Mouse (Mus musculus) neural tube, embryonic 14.5 days (tissue): ENCODE results near the gene Gpr137. TPM values are rescaled to one million over a fixed set of nuclear protein-coding genes. Genes with fewer than 3 reads are reported as not detected.

Experiments
- ATAC-seq: fragments of 200-750 bp; cut with Nextera tagmentation; 2 replicates; pipeline ENCODE4 v1.8.0; 2017; ENCODE audit warnings: low read depth, mild to moderate bottlenecking, moderate TSS enrichment, moderate library complexity
- H3K27ac ChIP-seq: fragments of 300-500 bp; sonication (generic); 2 replicates; pipeline ENCODE4 v1.5.1; 2014; ENCODE audit warnings: low read depth, mild to moderate bottlenecking, control low read depth, low read length, moderate library complexity, mixed read lengths
- H3K27me3 ChIP-seq: fragments of 300-500 bp; sonication (generic); 2 replicates; pipeline ENCODE4 v1.6.1; 2014; ENCODE audit warnings: low read length; ENCODE audit not compliant: control insufficient read depth, insufficient read depth
- H3K36me3 ChIP-seq: fragments of 300-500 bp; sonication (generic); 2 replicates; pipeline ENCODE4 v1.6.1; 2014; ENCODE audit warnings: low read length, mixed read lengths; ENCODE audit not compliant: control insufficient read depth, insufficient read depth
- H3K4me1 ChIP-seq: fragments of 300-500 bp; sonication (generic); 2 replicates; pipeline ENCODE4 v1.6.1; 2014; ENCODE audit warnings: low read length; ENCODE audit not compliant: control insufficient read depth, insufficient read depth
- H3K4me2 ChIP-seq: fragments of 300-500 bp; sonication (generic); 2 replicates; pipeline ENCODE4 v1.6.1; 2014; ENCODE audit warnings: mild to moderate bottlenecking, low read depth, low read length, control low read depth
- H3K4me3 ChIP-seq: fragments of 300-500 bp; sonication (generic); 2 replicates; pipeline ENCODE4 v1.5.1; 2014; ENCODE audit warnings: low read depth, low read length, control low read depth, mixed read lengths
- H3K9ac ChIP-seq: fragments of 300-500 bp; sonication (generic); replicated peaks from 2 replicates; pipeline ENCODE4 v1.6.1; 2014; ENCODE audit warnings: low read depth, mild to moderate bottlenecking, control low read depth, low read length, mixed read lengths
- H3K9me3 ChIP-seq: fragments of 300-500 bp; sonication (generic); 2 replicates; pipeline ENCODE4 v1.6.1; 2016; ENCODE audit warnings: low read length; ENCODE audit not compliant: control insufficient read depth
- WGBS: fragments of 180-500 bp; shearing (Covaris S2); extraction: QIAGEN DNeasy Blood & Tissue Kit; methylation state at CpG from one replicate; pipeline ENCODE4 v1.1.7; 2014; 5-methylcytosine and 5-hydroxymethylcytosine counted together
- polyA plus RNA-seq: library from polyadenylated mRNA; unstranded; fragments of >200 nt; fragmentation: Nextera tagmentation; extraction: Ambion mirVana; gene quantifications from 2 replicates; pipeline ENCODE4 v1.2.1, GENCODE M21; 2014

Gpr137 gene
- polyA plus RNA-seq, 1 experiment from 2014 or later, result 59.6 TPM

DNA sequence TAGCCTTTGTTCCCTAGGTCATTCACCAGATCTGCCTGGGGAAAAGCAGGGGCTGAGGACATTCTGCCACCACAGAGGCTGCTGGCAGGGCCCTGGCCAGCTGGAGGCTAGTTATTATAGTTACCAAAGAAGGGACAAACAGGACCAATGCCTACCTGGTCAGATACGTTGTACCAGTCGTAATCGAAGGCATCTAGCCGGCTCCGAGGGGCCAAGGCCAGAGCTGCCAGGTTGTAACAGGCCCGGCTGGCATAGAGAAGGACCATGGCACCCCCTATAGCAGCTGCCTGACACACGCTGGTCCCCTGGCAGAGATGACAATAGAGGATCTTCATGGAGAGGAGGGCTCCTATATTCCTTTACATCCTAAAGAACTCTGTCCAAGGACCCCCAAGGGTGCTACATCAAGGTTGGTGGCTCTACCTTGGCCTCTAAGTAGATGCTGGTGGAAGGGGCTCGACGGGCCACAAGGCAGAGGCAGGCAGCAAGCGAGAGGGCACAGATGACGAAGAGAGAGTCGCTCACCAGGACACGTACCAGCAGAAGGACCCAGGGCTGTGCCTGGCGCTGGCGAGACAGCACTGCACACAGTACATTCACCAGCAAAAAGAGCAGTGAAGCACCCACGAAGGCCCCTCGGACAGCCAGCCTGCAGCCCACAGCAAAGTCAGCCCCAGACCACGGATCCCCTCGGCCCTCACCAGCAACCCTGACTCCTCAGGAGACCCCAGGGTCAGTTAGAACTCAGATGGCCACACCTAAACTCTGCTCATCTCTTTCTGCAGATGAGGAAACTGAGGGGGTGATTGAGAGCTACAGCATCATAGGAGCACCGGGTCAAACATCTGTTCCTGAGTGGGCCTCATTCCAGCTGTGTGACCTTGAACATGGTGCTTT lies 2.9 kb downstream of the Gpr137 start:
- Histone ChIP-seq H3K4me2 (peak overlapping the region; percentile 100), H3K9ac (peak overlapping the region; percentile 82), H3K4me3 (peak overlapping the region; percentile 85; the same call in 1 of the 2 replicates), H3K4me1 (peaks cover 22% of the 10 kb centered on the region), H3K9me3 (no peaks in the 10 kb centered on the region), H3K27me3 (peaks cover 11% of the 10 kb centered on the region), H3K27ac (no peak overlapping the region), H3K36me3 (no peaks in the 10 kb centered on the region)
- ATAC-seq, result no peak
- WGBS, result 88% methylated on average over 20 of the region's 20 CpGs

DNA sequence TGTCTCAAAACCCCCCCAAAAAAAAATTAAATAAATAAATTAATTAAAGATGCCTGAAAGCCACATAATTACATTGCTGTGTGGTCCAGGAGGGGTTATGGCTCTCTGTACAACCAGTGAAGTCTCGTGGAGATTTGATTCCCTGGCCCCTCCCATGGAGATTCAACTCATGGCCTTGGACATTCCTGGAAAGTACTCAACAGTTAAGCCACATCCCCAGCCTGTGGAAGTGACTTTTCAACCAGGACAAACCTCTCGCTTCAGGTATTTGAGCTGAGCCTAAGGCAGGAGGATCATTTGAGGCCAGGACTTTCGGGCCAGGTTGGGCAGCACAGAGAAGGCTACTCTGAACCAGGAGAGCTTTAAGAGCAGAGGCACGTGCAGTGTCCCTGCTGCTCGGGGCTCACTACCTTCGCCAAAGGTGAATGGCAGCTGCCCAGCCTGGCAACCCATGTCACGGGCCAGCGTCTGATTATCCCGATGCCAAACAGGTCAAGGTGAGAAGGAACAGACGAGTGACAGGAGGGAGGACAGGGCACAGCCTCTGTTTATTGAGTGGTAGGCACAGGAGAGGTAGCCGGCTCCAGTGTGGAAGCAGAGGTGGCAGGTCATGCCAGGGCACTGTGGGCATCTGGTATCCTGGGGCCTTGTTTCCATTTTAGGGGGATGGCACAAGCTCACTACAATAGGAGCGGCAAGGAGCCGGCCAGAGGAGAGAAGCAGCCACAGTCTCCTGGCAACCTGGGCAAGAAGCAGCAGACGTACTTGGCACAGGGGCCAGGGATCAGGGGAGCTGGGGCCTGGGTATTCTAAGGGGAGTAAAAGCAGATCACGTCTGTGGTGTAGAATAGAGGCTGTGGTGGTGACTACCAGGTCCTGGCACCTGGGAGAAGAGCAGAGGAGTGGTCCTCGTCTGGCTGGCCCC lies 4.5 kb downstream of the Gpr137 start:
- no peaks in the 10 kb centered on the region for H3K9me3 ChIP-seq
- no peak overlapping the region for H3K9ac ChIP-seq
- ATAC-seq, result no peak
- H3K36me3 ChIP-seq, result no peaks in the 10 kb centered on the region
- peaks cover 31% of the 10 kb centered on the region for H3K4me1 ChIP-seq
- H3K27me3 ChIP-seq, result peaks cover 27% of the 10 kb centered on the region
- no peak overlapping the region for H3K4me3 ChIP-seq
- no peak overlapping the region for H3K27ac ChIP-seq
- no peak overlapping the region for H3K4me2 ChIP-seq
- WGBS, result 80% methylated on average over 16 of the region's 16 CpGs

DNA sequence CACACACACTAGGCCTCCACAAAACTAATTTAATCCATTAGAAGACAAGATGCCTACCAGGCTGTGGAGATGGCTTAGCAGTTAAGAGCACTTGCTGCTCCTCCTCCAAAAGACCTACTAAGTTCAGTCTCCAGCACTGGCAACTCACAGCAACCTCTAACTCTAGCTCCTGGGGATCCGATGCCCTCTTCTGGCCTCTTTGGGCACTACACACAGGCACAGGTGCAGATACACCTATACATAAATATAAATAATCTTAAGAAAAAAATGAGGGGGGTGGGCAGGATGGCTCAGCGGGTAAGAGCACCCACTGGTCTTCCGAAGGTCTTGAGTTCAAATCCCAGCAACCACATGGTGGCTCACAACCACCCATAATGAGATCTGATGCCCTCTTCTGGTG lies 6.0 kb downstream of the Gpr137 start:
- WGBS, result 23% methylated on average over 3 of the region's 3 CpGs
- H3K27me3 ChIP-seq, result peaks cover 38% of the 10 kb centered on the region
- H3K9ac ChIP-seq, result no peak overlapping the region
- no peak overlapping the region for H3K4me2 ChIP-seq
- H3K4me1 ChIP-seq, result peaks cover 30% of the 10 kb centered on the region
- H3K9me3 ChIP-seq, result no peaks in the 10 kb centered on the region
- no peak for ATAC-seq
- no peaks in the 10 kb centered on the region for H3K36me3 ChIP-seq
- H3K4me3 ChIP-seq, result no peak overlapping the region
- H3K27ac ChIP-seq, result no peak overlapping the region

DNA sequence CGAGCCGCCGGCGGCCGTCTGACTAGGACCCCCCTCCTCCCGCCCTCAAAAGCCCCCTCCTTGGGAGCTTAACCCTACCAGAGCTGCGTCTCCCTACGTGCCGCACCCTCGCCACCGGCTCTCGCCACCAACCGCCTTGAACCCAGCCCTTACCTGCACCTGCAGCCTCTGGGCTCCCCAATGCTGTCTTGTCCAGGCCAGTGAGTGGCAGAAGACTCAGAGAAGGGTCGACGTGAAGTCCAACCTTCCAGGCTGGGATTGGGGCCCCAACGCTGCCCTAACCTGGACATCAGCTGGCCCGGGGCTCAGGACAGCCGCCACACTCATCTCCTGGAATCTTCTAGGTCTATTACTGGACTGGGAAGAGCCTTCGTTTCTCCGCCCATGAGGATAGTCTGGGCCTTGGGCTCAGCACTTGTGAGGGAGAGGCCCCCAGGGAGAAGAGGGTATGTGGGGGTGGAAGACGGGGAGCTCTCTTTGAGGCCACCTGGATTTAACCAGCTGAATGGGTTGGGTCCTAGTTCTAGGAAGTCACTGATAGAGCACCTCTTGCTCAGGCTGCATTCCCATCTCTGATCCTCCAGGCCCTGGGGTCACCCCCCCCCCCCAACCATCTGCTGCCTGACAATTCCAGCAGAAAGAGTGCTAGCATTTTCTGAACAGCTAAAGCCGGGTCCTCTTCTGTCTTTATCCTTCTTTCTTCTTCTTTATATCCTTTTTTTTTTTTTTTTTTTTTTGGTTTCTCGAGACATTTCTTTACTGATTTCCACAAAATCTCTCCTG lies 7.9 kb downstream of the Gpr137 start, which contains the start of gene Kcnk4:
Gene Kcnk4 (minus strand): TSS at position 321 of the 783 bp plus-strand sequence.
- peak within 1 kb of the TSS; percentile 55 for H3K9ac ChIP-seq
- no peak within 1 kb of the TSS for H3K27ac ChIP-seq
- no peaks in the 10 kb centered on the region for H3K36me3 ChIP-seq
- H3K4me3 ChIP-seq, result peak within 1 kb of the TSS; percentile 43
- peaks cover 14% of the 10 kb centered on the region for H3K4me1 ChIP-seq
- H3K4me2 ChIP-seq, result peak within 1 kb of the TSS; percentile 60
- H3K9me3 ChIP-seq, result no peaks in the 10 kb centered on the region
- ATAC-seq, result no peak; the same call in 1 of the 2 replicates
- WGBS, result 10% methylated on average over 23 of the region's 23 CpGs
- peaks cover 43% of the 10 kb centered on the region for H3K27me3 ChIP-seq

DNA sequence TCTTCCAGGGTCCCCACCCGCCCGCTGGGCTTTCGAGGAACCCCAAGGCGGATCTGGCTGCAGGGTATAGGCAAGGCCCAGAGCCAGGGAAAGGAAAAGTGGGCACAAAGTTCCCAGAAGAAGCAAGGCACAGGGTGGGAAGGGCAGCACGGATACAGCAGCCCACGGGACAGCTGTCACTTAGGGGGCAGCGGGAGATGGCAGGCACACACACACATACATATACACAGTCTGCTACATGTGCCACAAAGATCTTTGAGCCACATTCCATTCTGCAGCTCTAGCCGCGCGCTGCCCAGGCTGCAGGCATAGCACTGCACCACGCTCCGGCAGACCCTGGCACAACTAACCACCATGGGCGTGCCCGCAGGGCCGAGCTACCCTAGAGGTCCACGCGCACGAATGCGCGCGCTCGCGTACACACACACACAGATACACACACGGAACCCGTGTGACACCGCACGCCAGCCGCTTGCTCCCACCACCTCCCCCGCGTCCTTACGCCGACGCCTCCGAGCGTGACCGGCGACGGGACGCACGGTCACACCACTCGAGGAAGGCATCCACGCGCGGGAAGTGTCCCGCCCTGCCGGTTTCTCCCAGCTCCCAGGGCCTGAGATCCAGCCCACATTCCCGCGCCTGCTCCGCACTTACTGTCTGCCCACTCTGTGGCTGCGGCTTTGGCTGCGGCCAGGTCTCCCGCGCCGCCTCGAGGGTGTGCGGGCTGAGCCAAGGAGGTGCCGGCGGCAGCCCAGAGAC lies 8.7 kb downstream of the Gpr137 start:
- Histone ChIP-seq H3K9ac (peak overlapping the region; percentile 55), H3K27me3 (peaks cover 49% of the 10 kb centered on the region), H3K9me3 (no peaks in the 10 kb centered on the region), H3K4me2 (peak overlapping the region; percentile 60), H3K4me3 (peak overlapping the region; percentile 43), H3K27ac (no peak overlapping the region), H3K36me3 (no peaks in the 10 kb centered on the region), H3K4me1 (peaks cover 14% of the 10 kb centered on the region)
- ATAC-seq, result peak; percentile 62
- 2% methylated on average over 58 of the region's 58 CpGs for WGBS

DNA sequence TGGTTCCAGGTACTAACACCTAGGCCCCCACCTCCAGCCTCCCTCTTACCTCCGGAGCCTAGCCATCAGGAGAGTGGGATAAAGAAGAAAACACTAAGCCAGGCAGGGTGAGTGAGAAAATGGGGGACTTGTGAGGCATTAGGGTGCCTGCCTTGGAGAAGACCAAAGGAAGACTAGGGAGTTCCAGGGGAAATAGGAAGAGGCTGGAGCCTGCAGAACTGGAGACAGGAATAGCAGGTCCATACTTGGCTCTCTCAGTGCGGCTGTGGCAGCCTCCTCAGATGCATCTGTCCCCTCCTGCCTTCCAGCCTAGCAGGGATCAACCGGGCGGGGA lies 9.2 kb downstream of the Gpr137 start:
- Histone ChIP-seq H3K27ac (no peak overlapping the region), H3K9ac (peak overlapping the region; percentile 55; the same call in 1 of the 2 replicates)
- 29% methylated on average over 4 of the region's 4 CpGs for whole genome bisulfite sequencing

DNA sequence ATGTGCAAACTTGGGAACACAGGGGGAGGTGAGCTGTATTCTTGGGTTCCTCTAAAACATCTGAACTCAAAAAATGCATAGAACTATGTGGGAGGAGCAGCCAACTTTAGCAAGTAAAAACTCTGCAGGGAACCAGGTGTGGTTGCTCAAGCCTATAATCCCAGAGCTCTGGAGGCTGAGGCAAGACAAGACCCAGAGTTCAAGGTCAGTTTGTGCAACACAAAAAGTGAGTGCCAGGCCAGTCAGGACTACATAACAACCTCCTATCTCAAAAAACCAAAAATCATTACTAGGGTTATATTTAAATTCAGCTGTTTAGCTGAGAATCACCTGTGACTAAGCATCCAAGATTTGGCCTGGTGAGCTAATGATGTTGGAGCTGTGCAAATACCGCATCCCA lies 10.3 kb downstream of the Gpr137 start:
- ATAC-seq, result no peak
- peaks cover 54% of the 10 kb centered on the region for H3K27me3 ChIP-seq
- no peak overlapping the region for H3K4me3 ChIP-seq
- no peak overlapping the region for H3K27ac ChIP-seq
- no peak overlapping the region for H3K9ac ChIP-seq
- 53% methylated on average over 1 of the region's 1 CpGs for WGBS
- H3K4me1 ChIP-seq, result peaks cover 11% of the 10 kb centered on the region
- no peaks in the 10 kb centered on the region for H3K9me3 ChIP-seq
- H3K4me2 ChIP-seq, result no peak overlapping the region
- no peaks in the 10 kb centered on the region for H3K36me3 ChIP-seq

More for the DNA sequence above, 9.2 kb downstream of the Gpr137 start:
- peaks cover 49% of the 10 kb centered on the region for H3K27me3 ChIP-seq
- H3K36me3 ChIP-seq, result no peaks in the 10 kb centered on the region
- peak overlapping the region; percentile 43 for H3K4me3 ChIP-seq
- no peak overlapping the region for H3K4me2 ChIP-seq
- H3K4me1 ChIP-seq, result peaks cover 11% of the 10 kb centered on the region
- no peak for ATAC-seq
- H3K9me3 ChIP-seq, result no peaks in the 10 kb centered on the region

DNA sequence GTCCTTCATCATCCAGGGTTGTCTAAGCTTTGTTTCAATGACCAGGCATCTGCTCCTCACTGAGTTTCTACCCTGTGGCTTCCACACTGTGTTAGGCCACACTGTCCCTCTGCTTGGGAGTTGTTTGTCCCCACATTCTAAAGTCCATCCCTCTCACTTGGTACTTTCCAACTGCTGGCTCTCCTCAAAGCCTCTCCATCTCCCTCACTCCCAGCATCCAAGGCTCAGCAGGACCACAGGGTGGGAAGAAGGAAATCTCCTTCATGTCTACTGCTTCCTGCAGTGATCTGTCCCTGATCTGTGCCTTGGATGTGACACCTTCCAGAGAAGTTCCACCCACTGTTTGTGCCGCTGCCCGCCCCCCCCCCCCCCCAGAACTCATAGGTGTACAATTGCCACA lies 11.3 kb downstream of the Gpr137 start:
- no peak overlapping the region for H3K4me2 ChIP-seq
- H3K27ac ChIP-seq, result no peak overlapping the region
- H3K9ac ChIP-seq, result no peak overlapping the region
- ATAC-seq, result no peak
- H3K9me3 ChIP-seq, result no peaks in the 10 kb centered on the region
- H3K36me3 ChIP-seq, result no peaks in the 10 kb centered on the region
- H3K4me3 ChIP-seq, result no peak overlapping the region
- peaks cover 11% of the 10 kb centered on the region for H3K4me1 ChIP-seq
- 0% methylated on average over 2 of the region's 2 CpGs for WGBS
- peaks cover 61% of the 10 kb centered on the region for H3K27me3 ChIP-seq
